Mouse (Mus musculus): ENCODE results near the gene Tgfb3.

DNA sequence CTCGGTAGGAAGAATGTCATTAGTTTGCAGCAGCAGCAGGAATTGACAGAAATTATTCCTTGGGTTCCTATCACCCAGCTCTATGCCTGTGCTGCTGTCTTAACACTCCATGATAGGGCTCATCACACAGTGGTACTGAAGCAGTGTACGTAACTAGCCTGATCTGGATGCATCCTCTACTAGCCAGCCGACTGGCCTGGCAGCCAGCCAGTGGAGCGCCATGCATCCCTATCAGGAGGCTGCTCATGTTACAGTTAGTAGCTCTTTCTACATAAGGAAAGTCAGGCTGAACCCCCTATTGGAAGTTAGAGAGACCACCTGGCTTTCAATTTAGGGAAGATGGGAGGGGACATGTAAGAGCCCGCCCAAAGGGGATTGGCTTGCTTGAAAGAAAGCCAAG, 51.8 kb downstream of the Tgfb3 start:
- TF ChIP-seq POLR2A (IDR thresholded peaks at IDR 0.05; ENCODE audit: extremely low read depth, insufficient read depth, low read length) (no peak), CTCF (IDR thresholded peaks at IDR 0.05; ENCODE audit: low read depth, low read length) (no peak)
